Mouse (Mus musculus) adrenal gland, postnatal 14 days (tissue): ENCODE measurements at regions not wholly inside any gene's neighbourhood (a gene's known extent, or its start where the extent isn't known, plus 50 kb on each side); places are given as distances from the start of the nearest gene placed in this dataset.

Experiments used
- DNase-seq: peaks from one replicate; pipeline ENCODE4 v3.0.0; 2021; ENCODE audit warnings: mixed read lengths

- DNase-seq = no peak
Observed at GRCm38 (mm10) chr7:71648314-71648713, 297.0 kb upstream of the Gm10295 start.

GRCm38 (mm10) chr7:71646944-71647343 is 295.7 kb upstream of the Gm10295 start:
- DNase-seq = no peak

- DNase-seq = no peak
Observed at GRCm38 (mm10) chr7:71623048-71623447, 271.8 kb upstream of the Gm10295 start.

GRCm38 (mm10) chr7:71603159-71603558 is 251.9 kb upstream of the Gm10295 start:
- DNase-seq = peak; percentile 90

- no peak for DNase-seq
Observed at GRCm38 (mm10) chr7:71596780-71597179, 245.5 kb upstream of the Gm10295 start.

- peak; percentile 44 for DNase-seq
Observed at GRCm38 (mm10) chr7:71587626-71588025, 236.3 kb upstream of the Gm10295 start.

GRCm38 (mm10) chr7:71583443-71584055 is 232.3 kb upstream of the Gm10295 start:
- no peak for DNase-seq

- DNase-seq = peak; percentile 67
Observed at GRCm38 (mm10) chr7:71581746-71582145, 230.5 kb upstream of the Gm10295 start.

- DNase-seq = no peak
Observed at GRCm38 (mm10) chr7:71560296-71560936, 209.1 kb upstream of the Gm10295 start.

- no peak for DNase-seq
Observed at GRCm38 (mm10) chr7:71556473-71556872, 205.2 kb upstream of the Gm10295 start.

GRCm38 (mm10) chr7:71555476-71555875 is 204.2 kb upstream of the Gm10295 start:
- no peak for DNase-seq

GRCm38 (mm10) chr7:71546606-71547213 is 195.4 kb upstream of the Gm10295 start:
- no peak for DNase-seq

GRCm38 (mm10) chr7:71541467-71541866 is 190.2 kb upstream of the Gm10295 start:
- DNase-seq = no peak

GRCm38 (mm10) chr7:71533109-71533508 is 181.8 kb upstream of the Gm10295 start:
- DNase-seq = no peak

GRCm38 (mm10) chr7:71531496-71531895 is 180.2 kb upstream of the Gm10295 start:
- DNase-seq = no peak

GRCm38 (mm10) chr7:71530922-71531321 is 179.6 kb upstream of the Gm10295 start:
- DNase-seq = no peak

- DNase-seq = no peak
Observed at GRCm38 (mm10) chr7:71526152-71526551, 174.9 kb upstream of the Gm10295 start.

GRCm38 (mm10) chr7:71524577-71525126 is 173.4 kb upstream of the Gm10295 start:
- DNase-seq = no peak

GRCm38 (mm10) chr7:71524119-71524518 is 172.8 kb upstream of the Gm10295 start:
- DNase-seq = no peak

- no peak for DNase-seq
Observed at GRCm38 (mm10) chr7:71507379-71507778, 156.1 kb upstream of the Gm10295 start.

- DNase-seq = peak; percentile 48
Observed at GRCm38 (mm10) chr7:71500719-71501118, 149.4 kb upstream of the Gm10295 start.

GRCm38 (mm10) chr7:71498123-71498522 is 146.8 kb upstream of the Gm10295 start:
- DNase-seq = no peak

- no peak for DNase-seq
Observed at GRCm38 (mm10) chr7:71491128-71491527, 139.8 kb upstream of the Gm10295 start.
